Mouse (Mus musculus): ENCODE results near the gene Ankrd27. TPM values are rescaled to one million over a fixed set of nuclear protein-coding genes. Genes with fewer than 3 reads are reported as not detected.
A peak's percentile ranks its signal among the peaks of the same experiment; 100 is the strongest.

Gene Ankrd27
- polyA plus RNA-seq, 1 experiment from 2014 or later = 17.3 TPM

- no peaks in the 10 kb centered on the region for H3K36me3 ChIP-seq (ENCODE audit: control insufficient read depth, insufficient read depth, low read length)
- H3K9me3 ChIP-seq (ENCODE audit: control insufficient read depth, low read length) = no peaks in the 10 kb centered on the region
- DNase-seq (ENCODE audit: low spot score) (peak; percentile 42), ATAC-seq (ENCODE audit: low FRiP score, low TSS enrichment) (no peak)
- H3K27ac ChIP-seq (replicated peaks) = no peak overlapping the region
- H3K27me3 ChIP-seq (ENCODE audit: control insufficient read depth, insufficient read depth, low read length) = no peaks in the 10 kb centered on the region
- H3K4me1 ChIP-seq (replicated peaks; ENCODE audit: control insufficient read depth, insufficient read depth) = no peaks in the 10 kb centered on the region
- H3K4me2 ChIP-seq (replicated peaks; ENCODE audit: low read depth) = no peak overlapping the region
- TF ChIP-seq CTCF (IDR thresholded peaks at IDR 0.05; ENCODE audit: low read depth) (peak; percentile 75), EP300 (optimal IDR thresholded peaks at IDR 0.05) (no peak)
- no peak overlapping the region for H3K4me3 ChIP-seq (ENCODE audit: low read depth, low read length)
- H3K9ac ChIP-seq (ENCODE audit: low read length) = no peak overlapping the region
- 57% methylated on average over 3 of the region's 3 CpGs for WGBS
Measured at GRCm38 (mm10) chr7:35659173-35659572, 73.1 kb downstream of the Ankrd27 start.

- H3K36me3 ChIP-seq (ENCODE audit: control insufficient read depth, insufficient read depth, low read length) = no peaks in the 10 kb centered on the region
- no peak for TF ChIP-seq CTCF (IDR thresholded peaks at IDR 0.05; ENCODE audit: low read depth)
- TF ChIP-seq EP300 (optimal IDR thresholded peaks at IDR 0.05) = no peak
- WGBS = 68% methylated on average over 16 of the region's 16 CpGs
- no peaks in the 10 kb centered on the region for H3K27me3 ChIP-seq (ENCODE audit: control insufficient read depth, insufficient read depth, low read length)
- H3K9ac ChIP-seq (ENCODE audit: low read length) = no peak overlapping the region
- DNase-seq (ENCODE audit: low spot score) = no peak
- H3K4me3 ChIP-seq (ENCODE audit: low read depth, low read length) = no peak overlapping the region
- H3K4me2 ChIP-seq (replicated peaks; ENCODE audit: low read depth) = no peak overlapping the region
- no peaks in the 10 kb centered on the region for H3K9me3 ChIP-seq (ENCODE audit: control insufficient read depth, low read length)
- ATAC-seq (ENCODE audit: low FRiP score, low TSS enrichment) = no peak
- no peak overlapping the region for H3K27ac ChIP-seq (replicated peaks)
- H3K4me1 ChIP-seq (replicated peaks; ENCODE audit: control insufficient read depth, insufficient read depth) = no peaks in the 10 kb centered on the region
Measured at GRCm38 (mm10) chr7:35663790-35664376, 77.8 kb downstream of the Ankrd27 start.

GRCm38 (mm10) chr7:35668066-35669041 is 82.3 kb downstream of the Ankrd27 start:
- no peak overlapping the region for H3K4me2 ChIP-seq (replicated peaks; ENCODE audit: low read depth)
- no peak overlapping the region for H3K4me3 ChIP-seq (ENCODE audit: low read depth, low read length)
- no peak for ATAC-seq (ENCODE audit: low FRiP score, low TSS enrichment)
- no peaks in the 10 kb centered on the region for H3K27me3 ChIP-seq (ENCODE audit: control insufficient read depth, insufficient read depth, low read length)
- no peak overlapping the region for H3K9ac ChIP-seq (ENCODE audit: low read length)
- no peaks in the 10 kb centered on the region for H3K36me3 ChIP-seq (ENCODE audit: control insufficient read depth, insufficient read depth, low read length)
- H3K9me3 ChIP-seq (ENCODE audit: control insufficient read depth, low read length) = no peaks in the 10 kb centered on the region
- TF ChIP-seq CTCF (IDR thresholded peaks at IDR 0.05; ENCODE audit: low read depth) = no peak
- TF ChIP-seq EP300 (optimal IDR thresholded peaks at IDR 0.05) = no peak
- no peaks in the 10 kb centered on the region for H3K4me1 ChIP-seq (replicated peaks; ENCODE audit: control insufficient read depth, insufficient read depth)
- DNase-seq (ENCODE audit: low spot score) = no peak
- H3K27ac ChIP-seq (replicated peaks) = no peak overlapping the region
- 61% methylated on average over 18 of the region's 18 CpGs for WGBS

- H3K4me2 ChIP-seq (replicated peaks; ENCODE audit: low read depth) = no peak overlapping the region
- H3K27ac ChIP-seq (replicated peaks) = no peak overlapping the region
- no peak overlapping the region for H3K9ac ChIP-seq (ENCODE audit: low read length)
- no peaks in the 10 kb centered on the region for H3K9me3 ChIP-seq (ENCODE audit: control insufficient read depth, low read length)
- H3K4me3 ChIP-seq (ENCODE audit: low read depth, low read length) = no peak overlapping the region
- ATAC-seq (ENCODE audit: low FRiP score, low TSS enrichment) (no peak), DNase-seq (ENCODE audit: low spot score) (no peak)
- H3K36me3 ChIP-seq (ENCODE audit: control insufficient read depth, insufficient read depth, low read length) = no peaks in the 10 kb centered on the region
- TF ChIP-seq CTCF (IDR thresholded peaks at IDR 0.05; ENCODE audit: low read depth) (no peak), EP300 (optimal IDR thresholded peaks at IDR 0.05) (no peak)
- WGBS = 78% methylated on average over 4 of the region's 4 CpGs
- H3K4me1 ChIP-seq (replicated peaks; ENCODE audit: control insufficient read depth, insufficient read depth) = no peaks in the 10 kb centered on the region
- H3K27me3 ChIP-seq (ENCODE audit: control insufficient read depth, insufficient read depth, low read length) = no peaks in the 10 kb centered on the region
Measured at GRCm38 (mm10) chr7:35678976-35679375, 92.9 kb downstream of the Ankrd27 start.

- no peaks in the 10 kb centered on the region for H3K27me3 ChIP-seq (ENCODE audit: control insufficient read depth, insufficient read depth, low read length)
- WGBS = 78% methylated on average over 3 of the region's 3 CpGs
- H3K36me3 ChIP-seq (ENCODE audit: control insufficient read depth, insufficient read depth, low read length) = no peaks in the 10 kb centered on the region
- H3K4me3 ChIP-seq (ENCODE audit: low read depth, low read length) = no peak overlapping the region
- TF ChIP-seq EP300 (optimal IDR thresholded peaks at IDR 0.05) (no peak), CTCF (IDR thresholded peaks at IDR 0.05; ENCODE audit: low read depth) (peak; percentile 55)
- H3K4me1 ChIP-seq (replicated peaks; ENCODE audit: control insufficient read depth, insufficient read depth) = no peaks in the 10 kb centered on the region
- ATAC-seq (ENCODE audit: low FRiP score, low TSS enrichment) = no peak
- no peak overlapping the region for H3K27ac ChIP-seq (replicated peaks)
- H3K9me3 ChIP-seq (ENCODE audit: control insufficient read depth, low read length) = no peaks in the 10 kb centered on the region
- DNase-seq (ENCODE audit: low spot score) = no peak
- H3K4me2 ChIP-seq (replicated peaks; ENCODE audit: low read depth) = no peak overlapping the region
- H3K9ac ChIP-seq (ENCODE audit: low read length) = no peak overlapping the region
Measured at GRCm38 (mm10) chr7:35681559-35681958, 95.5 kb downstream of the Ankrd27 start.
